Mouse (Mus musculus) bone marrow, adult 2 months (tissue): Measurements from ENCODE around the gene Smc5.
A peak's percentile ranks its signal among the peaks of the same experiment; 100 is the strongest.

Experiments
- CTCF ChIP-seq: fragments of 200-500 bp; IDR thresholded peaks from 2 replicates; pipeline ENCODE4 v1.5.1; 2011; ENCODE audit warnings: low read length, control low read depth; ENCODE audit not compliant: control insufficient read depth, insufficient read depth
- POLR2A ChIP-seq: fragments of 200-500 bp; IDR thresholded peaks from 2 replicates; pipeline ENCODE4 v1.6.1; 2011; ENCODE audit warnings: low read depth, mild to moderate bottlenecking, control low read depth, low read length, borderline replicate concordance; ENCODE audit not compliant: control insufficient read depth

GRCm38 (mm10) chr19:23273355-23274053, at the start of gene Smc5:
- TF ChIP-seq CTCF (no peak), POLR2A (peak; percentile 57; the same call in 1 of the 2 replicates)
